Comparison of ENCODE assay signal across 8 mouse cellular contexts in the genomic region with DNA sequence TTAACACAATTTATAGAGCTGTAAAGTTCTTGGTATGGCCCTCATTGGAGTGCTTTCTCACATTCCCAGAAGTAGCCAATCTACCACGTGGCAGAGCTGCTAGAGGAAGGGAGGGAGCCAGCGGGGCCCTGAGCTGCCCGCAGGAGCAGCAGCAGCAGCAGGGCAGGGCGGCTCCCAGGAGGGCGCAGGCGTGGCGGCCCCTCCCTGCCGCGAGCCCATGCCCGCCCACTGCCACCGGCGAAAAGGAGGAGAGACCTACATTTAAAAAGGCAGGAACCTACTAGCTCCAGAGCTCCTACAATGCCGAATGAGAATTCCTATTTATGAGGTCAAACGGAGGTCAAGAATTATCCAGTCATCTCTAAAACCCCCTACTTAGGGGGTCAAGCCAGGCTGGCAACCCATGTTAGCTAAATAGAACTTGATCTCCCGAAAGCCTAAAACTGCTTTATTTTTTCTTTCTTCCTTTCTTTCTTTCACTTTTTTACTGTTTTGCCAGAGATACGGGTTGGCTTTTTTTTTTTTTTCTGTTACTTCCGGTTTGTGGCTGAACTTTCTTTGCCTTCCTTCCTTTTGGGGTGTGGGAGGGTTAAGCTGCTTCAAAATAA.
A peak's percentile ranks its signal among the peaks of the same experiment; 100 is the strongest.
DNase-seq lines count a peak whose midpoint lies in the region.

No protein-coding gene starts in this region.

- peak; percentile 23 for DNase-seq in right cerebral cortex, postnatal 14 days
- DNase-seq in right cerebral cortex, postnatal 4 days = no peak
- peak; percentile 50 for DNase-seq in embryo, embryonic 11.5 days (ENCODE audit: low read depth, low spot score)
- peak; percentile 64 for DNase-seq in heart, adult 9 months (ENCODE audit: low spot score in 2 of 2)
- DNase-seq in kidney, adult 8-10 months = peak; percentile 82 to 90
- DNase-seq in lung, postnatal 10 days = peak; percentile 80
- DNase-seq in retina, postnatal 1 day = peak; percentile 74
- peak; percentile 81 for DNase-seq in yolk sac, embryonic 10.5 days (ENCODE audit: low spot score)
